Mouse (Mus musculus) C2C12 (cell line): Measurements from ENCODE around the gene Caly.

Experiments
- CTCF ChIP-seq: IDR thresholded peaks from one replicate; pipeline ENCODE4 v1.5.1; 2011; ENCODE audit not compliant: control insufficient read depth, insufficient read depth, insufficient read length
- MYOD1 ChIP-seq: IDR thresholded peaks from one replicate; pipeline ENCODE4 v1.6.1; 2011; ENCODE audit warnings: low read depth; ENCODE audit not compliant: control insufficient read depth, insufficient read length
- USF1 ChIP-seq: IDR thresholded peaks from one replicate; pipeline ENCODE4 v1.6.1; 2011; ENCODE audit warnings: low read depth, mild to moderate bottlenecking, control low read depth, moderate library complexity

GRCm38 (mm10) chr7:140057413-140058407 is 24.6 kb downstream of the Caly start:
- TF ChIP-seq CTCF: no peak
- no peak for TF ChIP-seq USF1
- no peak for TF ChIP-seq MYOD1
